Mouse (Mus musculus) midbrain, embryonic 16.5 days (tissue): ENCODE measurements at regions not wholly inside any gene's neighbourhood (a gene's known extent, or its start where the extent isn't known, plus 50 kb on each side); places are given as distances from the start of the nearest gene placed in this dataset.

ENCODE experiments used
- ATAC-seq: fragments of 200-750 bp; cut with Nextera tagmentation; 2 replicates; pipeline ENCODE4 v1.8.0; 2017; ENCODE audit warnings: moderate TSS enrichment
- H3K27ac ChIP-seq: fragments of 300-500 bp; sonication (generic); 2 replicates; pipeline ENCODE4 v1.5.1; 2014; ENCODE audit warnings: mild to moderate bottlenecking, low read length, mixed read lengths
- H3K27me3 ChIP-seq: fragments of 300-500 bp; sonication (generic); 2 replicates; pipeline ENCODE4 v1.6.1; 2014; ENCODE audit warnings: low read depth, low read length, mixed read lengths; ENCODE audit not compliant: control insufficient read depth, insufficient read depth
- H3K36me3 ChIP-seq: fragments of 300-500 bp; sonication (generic); 2 replicates; pipeline ENCODE4 v1.6.1; 2014; ENCODE audit warnings: mild to moderate bottlenecking, low read length, moderate library complexity, mixed read lengths; ENCODE audit not compliant: control insufficient read depth, insufficient read depth
- H3K4me1 ChIP-seq: fragments of 300-500 bp; sonication (generic); 2 replicates; pipeline ENCODE4 v1.6.1; 2014; ENCODE audit warnings: mild to moderate bottlenecking, low read length, mixed read lengths; ENCODE audit not compliant: control insufficient read depth, insufficient read depth
- H3K4me2 ChIP-seq: fragments of 300-500 bp; sonication (generic); 2 replicates; pipeline ENCODE4 v1.6.1; 2014; ENCODE audit warnings: mild to moderate bottlenecking, low read length, mixed read lengths
- H3K4me3 ChIP-seq: fragments of 300-500 bp; sonication (generic); 2 replicates; pipeline ENCODE4 v1.5.1; 2014; ENCODE audit warnings: low read depth, mild to moderate bottlenecking, low read length, moderate library complexity, mixed read lengths
- H3K9ac ChIP-seq: fragments of 300-500 bp; sonication (generic); 2 replicates; pipeline ENCODE4 v1.6.1; 2014; ENCODE audit warnings: low read depth, low read length, mixed read lengths
- H3K9me3 ChIP-seq: fragments of 300-500 bp; sonication (generic); replicated peaks from 2 replicates; pipeline ENCODE4 v1.6.1; 2014; ENCODE audit warnings: mild to moderate bottlenecking, low read length, mixed read lengths; ENCODE audit not compliant: control insufficient read depth, poor library complexity, severe bottlenecking
- WGBS: fragments of 180-500 bp; shearing (Covaris S2); extraction: QIAGEN DNeasy Blood & Tissue Kit; methylation state at CpG from one replicate; pipeline ENCODE4 v1.1.7; 2014; 5-methylcytosine and 5-hydroxymethylcytosine counted together

DNA sequence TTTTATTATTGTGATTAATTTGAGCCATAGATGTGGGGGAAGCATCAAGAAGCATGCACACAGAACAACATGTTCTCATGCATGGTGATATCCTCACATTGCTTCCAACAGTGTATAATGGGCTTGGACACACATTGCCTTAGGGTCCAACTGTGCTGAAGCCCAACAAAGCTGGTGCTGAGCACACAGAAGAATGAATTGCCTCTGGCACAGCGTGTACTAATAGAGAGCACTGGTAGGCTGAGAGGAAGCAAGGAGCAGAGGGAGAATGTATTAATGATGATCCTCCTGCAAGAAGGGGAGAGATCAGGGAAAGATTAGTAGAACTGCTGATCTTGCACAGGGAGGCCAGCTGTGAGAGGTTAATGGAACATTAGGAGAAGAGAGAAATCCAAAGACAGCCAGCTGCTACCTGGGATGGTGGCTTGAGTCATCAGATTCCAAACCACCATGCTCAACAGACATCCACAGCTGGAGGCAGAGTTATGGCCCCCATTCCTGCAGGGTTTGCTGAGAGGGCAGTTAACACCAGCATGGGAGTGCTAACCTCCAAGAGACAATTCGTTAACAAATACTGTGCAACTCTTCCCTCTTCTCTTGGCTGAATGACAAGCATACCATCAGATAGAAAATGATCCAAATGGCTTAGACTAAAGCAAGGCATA is 311.6 kb upstream of the Lrrc4c start:
- Histone ChIP-seq H3K27ac (no peak overlapping the region), H3K4me2 (no peak overlapping the region), H3K4me3 (no peak overlapping the region), H3K27me3 (no peaks in the 10 kb centered on the region), H3K36me3 (no peaks in the 10 kb centered on the region), H3K4me1 (no peaks in the 10 kb centered on the region), H3K9me3 (no peaks in the 10 kb centered on the region), H3K9ac (no peak overlapping the region)
- WGBS = 42% methylated on average over 2 of the region's 2 CpGs
- ATAC-seq = peak; percentile 48
